In the genomic region with DNA sequence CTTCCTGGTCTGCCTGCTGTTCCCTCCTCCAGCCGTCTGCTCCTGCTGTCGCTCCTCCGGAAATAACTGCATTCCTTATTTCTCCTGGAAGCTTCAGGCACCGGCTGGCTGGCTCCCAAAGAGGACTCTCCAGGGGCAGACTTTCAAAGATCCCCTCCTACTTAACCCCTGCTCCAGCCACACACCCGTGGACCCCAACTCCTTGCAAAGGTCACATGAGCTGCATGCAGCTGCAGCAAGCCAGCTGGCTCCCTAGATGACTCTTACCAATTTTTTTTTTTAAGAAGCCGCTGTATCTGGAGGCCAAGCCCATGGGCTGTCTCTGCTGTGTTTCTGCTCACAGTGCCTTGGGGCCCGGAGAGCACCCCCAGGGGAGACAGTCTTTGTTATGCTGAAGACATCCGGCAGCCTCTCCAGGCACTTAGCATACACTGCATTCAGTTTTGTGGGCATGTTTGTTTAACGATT, we compare ENCODE assay signal across 8 mouse cellular contexts. TPM values are rescaled to one million over a fixed set of nuclear protein-coding genes. Genes with fewer than 3 reads are reported as not detected.
DNase-seq lines count a peak whose midpoint lies in the region; ATAC-seq and TF ChIP-seq lines count a peak whose summit lies in the region.
"Had no signal": no experiment of that assay in that cellular context is flagged by ENCODE, and none has a peak within 500 bp of the region (broad histone marks: within the 10 kb centered on the region; RNA-seq: fewer than 3 reads in every experiment).

No protein-coding gene starts in this region.

- no peak overlapping the region; the same call in 1 of the 2 replicates for H3K9ac ChIP-seq in hindbrain, embryonic 16.5 days (ENCODE audit: low read depth, low read length)

- TF ChIP-seq CTCF in thymus, adult 2 months (IDR thresholded peaks at IDR 0.05; ENCODE audit: borderline replicate concordance, control insufficient read depth, extremely low read depth, insufficient read depth, low read length, poor library complexity), result no peak
- TF ChIP-seq CTCF in embryonic fibroblast, embryonic 13.5 days (IDR thresholded peaks at IDR 0.05; ENCODE audit: borderline replicate concordance, insufficient read depth, low read length), result no peak

- no peak for TF ChIP-seq POLR2A in thymus, adult 2 months (IDR thresholded peaks at IDR 0.05; ENCODE audit: control insufficient read depth, extremely low read depth, insufficient read depth, low read length, poor library complexity)
- TF ChIP-seq POLR2A in embryonic fibroblast, embryonic 13.5 days (IDR thresholded peaks at IDR 0.05; ENCODE audit: low read depth, low read length), result no peak

- no peaks in the 10 kb centered on the region for H3K9me3 ChIP-seq in hindbrain, embryonic 16.5 days (ENCODE audit: control insufficient read depth, low read length)

- H3K4me1 ChIP-seq in thymus, adult 2 months (replicated peaks; ENCODE audit: control insufficient read depth, insufficient read depth, low read length), result peaks cover 52% of the 10 kb centered on the region
- H3K4me1 ChIP-seq in embryonic fibroblast, embryonic 13.5 days (ENCODE audit: control insufficient read depth, insufficient read depth, low read length), result peaks cover 11% of the 10 kb centered on the region
- H3K4me1 ChIP-seq in hindbrain, embryonic 16.5 days (ENCODE audit: control insufficient read depth, insufficient read depth, low read depth, low read length), result peaks cover 33% of the 10 kb centered on the region

- DNase-seq in thymus, adult 2 months, result no peak
- DNase-seq in thymus, adult 18-20 months, result no peak
- DNase-seq in left cerebral cortex, postnatal 4 days, result peak; percentile 58
- DNase-seq in right cerebral cortex, postnatal 4 days, result peak; percentile 82
- DNase-seq in urinary bladder, adult 2 months (ENCODE audit: low spot score), result no peak

- no peaks in the 10 kb centered on the region for H3K36me3 ChIP-seq in thymus, adult 2 months (ENCODE audit: control insufficient read depth, insufficient read depth, low read length)
- no peaks in the 10 kb centered on the region for H3K36me3 ChIP-seq in hindbrain, embryonic 16.5 days (ENCODE audit: control insufficient read depth, insufficient read depth, low read length)

- 73% methylated on average over 9 of the region's 9 CpGs for WGBS in thymus, adult 2 months
- 2% methylated on average over 9 of the region's 9 CpGs for WGBS in hindbrain, embryonic 16.5 days

- intact Hi-C loops in left cerebral cortex, postnatal 4 days (cut with DNase I), result no loop called here

- ATAC-seq in hindbrain, embryonic 16.5 days, result no peak

- no peak overlapping the region for H3K4me3 ChIP-seq in thymus, adult 2 months (ENCODE audit: control insufficient read depth, insufficient read depth, low read length)
- H3K4me3 ChIP-seq in embryonic fibroblast, embryonic 13.5 days (ENCODE audit: insufficient read depth, low read length), result no peak overlapping the region
- H3K4me3 ChIP-seq in hindbrain, embryonic 16.5 days (ENCODE audit: low read length), result no peak overlapping the region

- peak overlapping the region; percentile 40; the same call in 1 of the 2 replicates for H3K27ac ChIP-seq in thymus, adult 2 months (ENCODE audit: control insufficient read depth, insufficient read depth, low read length)
- H3K27ac ChIP-seq in embryonic fibroblast, embryonic 13.5 days (ENCODE audit: insufficient read depth, low read length), result peak overlapping the region; percentile 12
- H3K27ac ChIP-seq in hindbrain, embryonic 16.5 days (ENCODE audit: low read depth, low read length), result peak overlapping the region; percentile 5; the same call in 1 of the 2 replicates
- H3K27ac ChIP-seq: macrophage had no signal

- no peak overlapping the region for H3K4me2 ChIP-seq in hindbrain, embryonic 16.5 days (ENCODE audit: low read length)

- no peaks in the 10 kb centered on the region for H3K27me3 ChIP-seq in thymus, adult 2 months (ENCODE audit: control insufficient read depth, insufficient read depth, low read length)
- H3K27me3 ChIP-seq in hindbrain, embryonic 16.5 days (replicated peaks; ENCODE audit: control insufficient read depth, insufficient read depth, low read length), result no peaks in the 10 kb centered on the region

RNA-seq across cellular contexts. Expression of a gene that starts 8.9 kb away (rescaled TPM):
- 0.17 and 0.38 TPM in 2 replicates for polyA plus RNA-seq in thymus, adult 2 months (2012; rRNA removed)
- 0.08 and 0.32 TPM in 2 replicates for polyA plus RNA-seq in embryonic fibroblast, embryonic 13.5 days (2011; ENCODE audit: insufficient read length, low read depth, missing spikeins)
- 3.7 and 4.5 TPM in 2 replicates for polyA plus RNA-seq in hindbrain, embryonic 16.5 days (2015; fragmentation: Nextera tagmentation; extraction: Ambion mirVana)
- total RNA-seq in left cerebral cortex, postnatal 4 days (2021), result 1 to 10 TPM; 3.9 to 4.6 TPM
- polyA plus RNA-seq in urinary bladder, adult 2 months (2012; rRNA removed), result 3.3 and 4.5 TPM in 2 replicates
- polyA plus RNA-seq: macrophage had no signal

Comparison
In these comparisons a context has a peak if more than half of its experiments do, and no peak if none do; other contexts are left out.
1. DNase-seq: peak in left cerebral cortex, postnatal 4 days (single experiment) and right cerebral cortex, postnatal 4 days (single experiment); none in thymus, adult 2 months (single experiment), thymus, adult 18-20 months (0 of 2) and urinary bladder, adult 2 months (single experiment).
2. Peak in every context shown above with its lines, with median percentiles within 50 percentile points of each other: H3K27ac ChIP-seq.